Mouse (Mus musculus): ENCODE results near the gene Vat1l. TPM values are rescaled to one million over a fixed set of nuclear protein-coding genes. Genes with fewer than 3 reads are reported as not detected.

Vat1l gene
- polyA plus RNA-seq, 2 experiments: 0.01 TPM; not detected in 1

DNA sequence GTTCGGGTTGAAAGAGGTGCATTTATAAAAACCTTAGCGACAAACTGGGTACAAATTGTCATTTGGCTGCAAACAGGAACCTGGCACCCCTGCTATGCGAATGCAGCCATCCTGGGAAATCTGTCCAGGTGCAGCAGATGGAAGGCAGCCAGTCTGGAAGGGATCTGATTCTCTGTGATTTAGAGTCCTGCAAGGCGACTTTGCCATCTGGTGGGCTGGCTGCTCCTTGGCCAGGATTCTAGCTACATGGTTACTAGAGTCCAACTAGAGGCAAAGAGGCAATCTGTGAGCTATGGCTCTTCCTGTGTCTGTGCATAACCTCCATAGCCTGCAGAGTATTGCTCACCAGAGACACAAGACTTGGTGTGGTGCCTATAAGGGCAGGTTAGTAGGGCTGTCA, 53.3 kb downstream of the Vat1l start:
- TF ChIP-seq CTCF (IDR thresholded peaks at IDR 0.05; ENCODE audit: low read depth) (no peak), EP300 (IDR thresholded peaks at IDR 0.05; ENCODE audit: low read depth) (no peak)
- H3K9me3 ChIP-seq (ENCODE audit: control insufficient read depth, low read length): no peaks in the 10 kb centered on the region
- DNase-seq (ENCODE audit: low read depth in 3 of 3, low spot score in 3 of 3) (no peak), ATAC-seq (ENCODE audit: insufficient read depth) (no peak)
- no peak overlapping the region for H3K4me2 ChIP-seq (ENCODE audit: low read depth)
- H3K9ac ChIP-seq (replicated peaks): no peak overlapping the region
- no peak overlapping the region for H3K4me3 ChIP-seq (ENCODE audit: insufficient read depth in 1 of 2, low read depth in 2 of 2, low read length in 2 of 2)
- 53% methylated on average over 4 of the region's 4 CpGs for WGBS (ENCODE audit: insufficient replicate concordance)
- H3K36me3 ChIP-seq (replicated peaks; ENCODE audit: control insufficient read depth, insufficient read depth, low read depth): no peaks in the 10 kb centered on the region
- no peak overlapping the region for H3K27ac ChIP-seq
- H3K4me1 ChIP-seq (replicated peaks; ENCODE audit: control insufficient read depth in 2 of 2, insufficient read depth in 2 of 2, low read length in 1 of 2): no peaks in the 10 kb centered on the region
- no peaks in the 10 kb centered on the region for H3K27me3 ChIP-seq (ENCODE audit: control insufficient read depth, insufficient read depth, low read length)

DNA sequence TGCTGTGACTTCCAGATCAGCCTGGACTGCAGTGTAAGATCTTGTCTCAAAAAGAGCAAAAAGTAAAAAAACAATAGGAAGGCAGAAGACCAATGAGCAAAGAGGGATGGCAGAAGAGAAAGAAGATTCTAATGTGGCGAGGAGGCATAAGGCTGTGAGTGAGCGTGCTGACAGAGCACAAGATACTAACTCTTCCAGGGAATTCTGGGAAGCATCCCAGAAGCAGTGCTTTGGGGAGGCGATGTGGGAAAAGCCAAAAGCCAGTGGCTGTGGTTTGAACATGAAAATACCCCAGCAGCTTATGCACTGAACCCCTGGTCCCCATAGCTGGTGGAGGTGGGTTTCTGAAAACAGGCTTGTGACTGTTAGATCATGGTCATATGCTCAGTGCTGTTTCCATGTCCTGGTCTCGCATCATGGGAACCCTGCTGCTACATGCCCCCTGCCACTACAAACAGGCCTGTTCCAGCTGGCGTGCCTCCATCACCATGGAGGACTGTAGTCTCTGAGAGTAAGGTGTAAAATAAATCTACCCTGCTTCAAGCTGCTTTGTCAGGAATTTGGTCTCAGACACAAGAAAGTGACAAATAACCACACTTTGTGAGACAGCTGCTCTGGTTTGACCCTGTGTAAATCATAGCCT, 54.4 kb downstream of the Vat1l start:
- TF ChIP-seq EP300 (IDR thresholded peaks at IDR 0.05; ENCODE audit: low read depth): no peak
- TF ChIP-seq CTCF (IDR thresholded peaks at IDR 0.05; ENCODE audit: low read depth): no peak
- H3K36me3 ChIP-seq (replicated peaks; ENCODE audit: control insufficient read depth, insufficient read depth, low read depth): no peaks in the 10 kb centered on the region
- no peak overlapping the region for H3K27ac ChIP-seq
- WGBS (ENCODE audit: insufficient replicate concordance): 56% methylated on average over 5 of the region's 5 CpGs
- H3K4me2 ChIP-seq (ENCODE audit: low read depth): no peak overlapping the region
- ATAC-seq (ENCODE audit: insufficient read depth) (no peak), DNase-seq (ENCODE audit: low read depth in 3 of 3, low spot score in 3 of 3) (no peak)
- no peaks in the 10 kb centered on the region for H3K4me1 ChIP-seq (replicated peaks; ENCODE audit: control insufficient read depth in 2 of 2, insufficient read depth in 2 of 2, low read length in 1 of 2)
- H3K4me3 ChIP-seq (ENCODE audit: insufficient read depth in 1 of 2, low read depth in 2 of 2, low read length in 2 of 2): no peak overlapping the region
- no peaks in the 10 kb centered on the region for H3K27me3 ChIP-seq (ENCODE audit: control insufficient read depth, insufficient read depth, low read length)
- H3K9me3 ChIP-seq (ENCODE audit: control insufficient read depth, low read length): no peaks in the 10 kb centered on the region
- H3K9ac ChIP-seq (replicated peaks): no peak overlapping the region

DNA sequence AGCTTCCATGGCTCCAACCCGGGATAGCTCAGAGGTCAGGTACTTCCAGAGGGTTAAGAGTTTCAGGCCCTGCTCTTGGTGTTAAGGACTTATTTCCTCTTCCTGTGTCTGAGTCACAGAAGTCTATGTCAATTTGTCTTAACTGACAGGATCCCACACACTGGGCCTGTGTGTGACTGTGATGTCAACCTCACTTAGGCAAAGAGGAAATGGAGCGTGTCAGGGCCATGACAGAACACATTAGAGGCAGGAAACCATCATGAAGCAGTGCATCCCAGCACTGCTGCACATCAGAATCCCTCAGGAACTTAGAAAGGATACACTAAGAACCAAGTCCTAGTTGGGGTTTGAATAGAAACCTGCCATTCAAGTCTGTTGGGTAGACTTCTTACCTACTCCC, 56.9 kb downstream of the Vat1l start:
- H3K4me3 ChIP-seq (ENCODE audit: insufficient read depth in 1 of 2, low read depth in 2 of 2, low read length in 2 of 2): no peak overlapping the region
- H3K4me1 ChIP-seq (replicated peaks; ENCODE audit: control insufficient read depth in 2 of 2, insufficient read depth in 2 of 2, low read length in 1 of 2): no peaks in the 10 kb centered on the region
- H3K27ac ChIP-seq: no peak overlapping the region
- DNase-seq (ENCODE audit: low read depth in 3 of 3, low spot score in 3 of 3) (no peak), ATAC-seq (ENCODE audit: insufficient read depth) (no peak)
- TF ChIP-seq EP300 (IDR thresholded peaks at IDR 0.05; ENCODE audit: low read depth) (no peak), CTCF (IDR thresholded peaks at IDR 0.05; ENCODE audit: low read depth) (no peak)
- H3K4me2 ChIP-seq (ENCODE audit: low read depth): no peak overlapping the region
- no peaks in the 10 kb centered on the region for H3K27me3 ChIP-seq (ENCODE audit: control insufficient read depth, insufficient read depth, low read length)
- 21% methylated on average over 2 of the region's 2 CpGs for WGBS (ENCODE audit: insufficient replicate concordance)
- no peaks in the 10 kb centered on the region for H3K9me3 ChIP-seq (ENCODE audit: control insufficient read depth, low read length)
- no peak overlapping the region for H3K9ac ChIP-seq (replicated peaks)
- H3K36me3 ChIP-seq (replicated peaks; ENCODE audit: control insufficient read depth, insufficient read depth, low read depth): no peaks in the 10 kb centered on the region

DNA sequence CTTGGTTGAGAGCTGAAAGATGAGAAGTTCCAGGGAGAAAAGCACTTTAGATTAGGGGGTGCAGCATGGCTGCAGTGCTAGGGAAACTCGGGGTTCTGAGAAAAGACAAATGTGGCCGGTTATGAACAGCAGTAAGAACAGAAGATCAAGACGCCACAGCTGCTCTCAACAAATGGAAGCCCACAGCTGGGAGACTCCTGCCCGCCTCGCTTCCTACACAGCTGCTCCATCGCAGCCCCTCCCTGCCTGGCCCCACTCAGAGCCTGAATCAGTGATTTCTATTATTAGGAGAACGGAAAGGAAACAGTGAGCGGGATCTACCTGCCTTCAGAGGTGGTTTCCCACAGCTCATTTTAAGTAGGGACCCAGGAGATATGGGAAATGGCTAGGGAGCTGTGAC, 69.1 kb downstream of the Vat1l start:
- no peaks in the 10 kb centered on the region for H3K36me3 ChIP-seq (replicated peaks; ENCODE audit: control insufficient read depth, insufficient read depth, low read depth)
- no peak overlapping the region for H3K9ac ChIP-seq (replicated peaks)
- ATAC-seq (ENCODE audit: insufficient read depth) (no peak), DNase-seq (ENCODE audit: low read depth in 3 of 3, low spot score in 3 of 3) (no peak)
- no peaks in the 10 kb centered on the region; the same call in 1 of the 2 replicates for H3K9me3 ChIP-seq (ENCODE audit: control insufficient read depth, low read length)
- H3K4me3 ChIP-seq (ENCODE audit: insufficient read depth in 1 of 2, low read depth in 2 of 2, low read length in 2 of 2): no peak overlapping the region
- no peak for TF ChIP-seq EP300 (IDR thresholded peaks at IDR 0.05; ENCODE audit: low read depth)
- TF ChIP-seq CTCF (IDR thresholded peaks at IDR 0.05; ENCODE audit: low read depth): no peak
- no peaks in the 10 kb centered on the region for H3K27me3 ChIP-seq (ENCODE audit: control insufficient read depth, insufficient read depth, low read length)
- no peak overlapping the region for H3K27ac ChIP-seq
- 62% methylated on average over 8 of the region's 8 CpGs for WGBS (ENCODE audit: insufficient replicate concordance)
- H3K4me1 ChIP-seq (replicated peaks; ENCODE audit: control insufficient read depth in 2 of 2, insufficient read depth in 2 of 2, low read length in 1 of 2): no peaks in the 10 kb centered on the region
- no peak overlapping the region for H3K4me2 ChIP-seq (ENCODE audit: low read depth)

DNA sequence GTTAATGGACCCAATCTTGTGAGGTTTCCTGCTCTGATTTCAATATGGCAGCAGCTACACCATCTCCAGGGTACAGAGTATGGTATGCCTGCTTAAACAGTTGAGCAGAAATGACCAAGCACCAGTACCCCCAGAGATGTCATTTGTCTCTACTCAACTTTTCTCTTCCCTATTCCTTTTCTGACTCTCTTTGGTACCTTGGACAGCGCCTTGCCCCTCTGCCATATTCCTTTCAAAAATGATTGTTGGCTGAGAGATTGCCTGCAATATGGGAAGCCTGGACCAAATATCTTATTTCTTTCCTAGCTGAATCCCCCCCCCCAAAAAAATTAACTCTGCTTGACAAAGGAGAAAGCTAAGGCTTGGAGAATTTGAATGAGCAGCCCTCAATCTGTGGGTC, 75.7 kb downstream of the Vat1l start:
- H3K27ac ChIP-seq: no peak overlapping the region
- H3K4me2 ChIP-seq (ENCODE audit: low read depth): no peak overlapping the region
- TF ChIP-seq CTCF (IDR thresholded peaks at IDR 0.05; ENCODE audit: low read depth): no peak
- TF ChIP-seq EP300 (IDR thresholded peaks at IDR 0.05; ENCODE audit: low read depth): no peak
- H3K27me3 ChIP-seq (ENCODE audit: control insufficient read depth, insufficient read depth, low read length): no peaks in the 10 kb centered on the region
- ATAC-seq (ENCODE audit: insufficient read depth) (no peak), DNase-seq (ENCODE audit: low read depth in 3 of 3, low spot score in 3 of 3) (no peak)
- no peaks in the 10 kb centered on the region for H3K36me3 ChIP-seq (replicated peaks; ENCODE audit: control insufficient read depth, insufficient read depth, low read depth)
- no peak overlapping the region for H3K4me3 ChIP-seq (ENCODE audit: insufficient read depth in 1 of 2, low read depth in 2 of 2, low read length in 2 of 2)
- no peaks in the 10 kb centered on the region for H3K4me1 ChIP-seq (replicated peaks; ENCODE audit: control insufficient read depth in 2 of 2, insufficient read depth in 2 of 2, low read length in 1 of 2)
- H3K9ac ChIP-seq (replicated peaks): no peak overlapping the region
- no peaks in the 10 kb centered on the region for H3K9me3 ChIP-seq (ENCODE audit: control insufficient read depth, low read length)
- WGBS (ENCODE audit: insufficient replicate concordance): 41% methylated on average over 1 of the region's 1 CpGs
